Mouse (Mus musculus) CH12.LX (cell line): Measurements from ENCODE around the gene Tmem181a. TPM values are rescaled to one million over a fixed set of nuclear protein-coding genes. Genes with fewer than 3 reads are reported as not detected.
"Not testable (repeated sequence)": the region's sequence is repeated elsewhere in the genome, so short reads cannot be mapped to it uniquely, and the experiment has no call there.

Experiments
- DNase-seq: peaks from one replicate; pipeline ENCODE4 v3.0.0-alpha.2; 2013; ENCODE audit errors: extremely low read depth
- H3K27ac ChIP-seq: 2 replicates; pipeline ENCODE4 v1.5.1; 2012; ENCODE audit warnings: low read depth, mild to moderate bottlenecking, control low read depth, moderate library complexity; ENCODE audit not compliant: insufficient read depth
- H3K27me3 ChIP-seq: replicated peaks from 2 replicates; pipeline ENCODE3; 2012; ENCODE audit warnings: inconsistent platforms
- H3K36me3 ChIP-seq, 2 experiments: replicated peaks in 1 of 2; 2 replicates each; pipeline versions ENCODE3 to v1.6.1; 2012; ENCODE audit warnings: inconsistent platforms in 1 of 2, low read length in 1 of 2, mild to moderate bottlenecking in 1 of 2, mixed read lengths in 1 of 2, moderate library complexity in 1 of 2; ENCODE audit not compliant: control insufficient read depth in 1 of 2, insufficient read depth in 1 of 2
- H3K4me1 ChIP-seq, 2 experiments: 2 replicates each; pipeline ENCODE4 v1.6.1; 2012; ENCODE audit warnings: inconsistent platforms in 1 of 2, moderate library complexity in 1 of 2; ENCODE audit not compliant: insufficient read depth in 2 of 2, control insufficient read depth in 1 of 2
- H3K4me2 ChIP-seq: 2 replicates; pipeline ENCODE4 v1.6.1; 2012; ENCODE audit warnings: low read depth, mild to moderate bottlenecking, control low read depth; ENCODE audit not compliant: poor library complexity, insufficient read depth, severe bottlenecking
- H3K4me3 ChIP-seq, 3 experiments: fragments of 150-350 bp in 1 of 3; sonication (generic) in 1 of 3; replicated peaks in 1 of 3; 2 replicates each; pipeline versions ENCODE3 to v1.5.1; 2011 to 2012; ENCODE audit warnings: low read depth in 2 of 3, low read length in 2 of 3, mild to moderate bottlenecking in 2 of 3, moderate library complexity in 2 of 3, control low read depth in 1 of 3, improper control_type of control experiment in 1 of 3, inconsistent platforms in 1 of 3, mixed read lengths in 1 of 3; ENCODE audit not compliant: poor library complexity in 1 of 3
- H3K79me2 ChIP-seq: replicated peaks from 2 replicates; pipeline ENCODE4 v1.6.1; 2012; ENCODE audit warnings: mild to moderate bottlenecking, moderate library complexity; ENCODE audit not compliant: control insufficient read depth, poor library complexity, insufficient read depth, severe bottlenecking; ENCODE audit errors: extremely low read depth
- H3K9ac ChIP-seq: 2 replicates; pipeline ENCODE4 v1.6.1; 2012; ENCODE audit warnings: low read depth, mild to moderate bottlenecking, control low read depth, moderate library complexity; ENCODE audit not compliant: insufficient read depth
- H3K9me3 ChIP-seq: replicated peaks from 2 replicates; pipeline ENCODE3; 2012; ENCODE audit warnings: low read length, inconsistent platforms, mixed read lengths
- BHLHE40 ChIP-seq: IDR thresholded peaks from 2 replicates; pipeline ENCODE4 v1.6.1; 2011; ENCODE audit warnings: mild to moderate bottlenecking, low read depth, low read length, improper control_type of control experiment
- ELF1 ChIP-seq: IDR thresholded peaks from 2 replicates; pipeline ENCODE4 v1.6.1; 2014; ENCODE audit warnings: low read depth, mild to moderate bottlenecking, inconsistent platforms, low read length, improper control_type of control experiment
- USF1 ChIP-seq: IDR thresholded peaks from 2 replicates; pipeline ENCODE4 v1.6.1; 2014; ENCODE audit warnings: low read depth, mild to moderate bottlenecking, inconsistent platforms, low read length, improper control_type of control experiment
- USF2 ChIP-seq: conservative IDR thresholded peaks from 2 replicates; pipeline ENCODE4 v1.6.1; 2011; ENCODE audit warnings: low read depth, low read length, improper control_type of control experiment
- dilution Hi-C: fragments of 300-500 bp; cut with MboI; formaldehyde crosslinking; loops from 2 replicates; pipeline ENCODE4 v1.14.3; 2020; ENCODE audit warnings: low sequenced_read_pairs; ENCODE audit not compliant: extremely low pct_unique_long_range_greater_than_20kb, extremely low pct_ligation_motif_present
- in situ Hi-C: fragments of 300-500 bp; cut with MboI; formaldehyde crosslinking; loops from 3 replicates; pipeline ENCODE4 v1.14.3; 2019; ENCODE audit warnings: low sequenced_read_pairs, low pct_ligation_motif_present, low pct_unique_long_range_greater_than_20kb, mixed read lengths
- polyA plus RNA-seq: library from polyadenylated mRNA; unstranded; fragments of >175 nt; gene quantifications from 2 replicates; pipeline ENCODE4 v1.2.1, GENCODE M21; 2012; ENCODE audit warnings: low read depth; ENCODE audit not compliant: insufficient read length
- total RNA-seq, 2 experiments: library from RNA; depleted of rRNA; stranded (reverse); fragments of 300-350 nt in 1 of 2; fragments of >200 nt in 1 of 2; gene quantifications; 2 replicates each; pipeline ENCODE4 v1.2.3; 2012 to 2014

Gene Tmem181a
- total and polyA plus RNA-seq, 3 experiments, result 2.6 to 7.3 (median 5.0) TPM

GRCm38 (mm10) chr17:6269876-6270831, 13.5 kb downstream of the Tmem181a start:
- H3K27ac ChIP-seq, H3K36me3 ChIP-seq, dilution Hi-C loops, H3K4me1 ChIP-seq, H3K27me3 ChIP-seq, in situ Hi-C loops, DNase-seq, H3K9me3 ChIP-seq, H3K79me2 ChIP-seq: not testable (repeated sequence)
- peak; percentile 43; the same call in 1 of the 2 replicates for TF ChIP-seq ELF1
- TF ChIP-seq BHLHE40, result peak; percentile 65
- TF ChIP-seq USF2, result peak; percentile 17; the same call in 1 of the 2 replicates
- peak; percentile 66 for TF ChIP-seq USF1
- Histone ChIP-seq H3K9ac (peak overlapping the region; percentile 54), H3K4me3 (peak overlapping the region in 2 of 3 experiments; percentile 34 to 52), H3K4me2 (peak overlapping the region; percentile 95)

GRCm38 (mm10) chr17:6270840-6271239, 14.2 kb downstream of the Tmem181a start:
- H3K9me3 ChIP-seq, H3K27ac ChIP-seq, H3K4me1 ChIP-seq, dilution Hi-C loops, DNase-seq, H3K27me3 ChIP-seq, in situ Hi-C loops, H3K36me3 ChIP-seq, H3K79me2 ChIP-seq: not testable (repeated sequence)
- Histone ChIP-seq H3K4me2 (peak overlapping the region; percentile 95), H3K4me3 (peak overlapping the region in 2 of 3 experiments; percentile 34 to 52), H3K9ac (peak overlapping the region; percentile 54)

GRCm38 (mm10) chr17:6271970-6272369, 15.3 kb downstream of the Tmem181a start:
- H3K27ac ChIP-seq, H3K27me3 ChIP-seq, DNase-seq, H3K4me2 ChIP-seq, H3K4me3 ChIP-seq, H3K79me2 ChIP-seq, in situ Hi-C loops, dilution Hi-C loops, H3K4me1 ChIP-seq, H3K9ac ChIP-seq, H3K9me3 ChIP-seq, H3K36me3 ChIP-seq: not testable (repeated sequence)

GRCm38 (mm10) chr17:6274693-6275092, 18.0 kb downstream of the Tmem181a start:
- H3K79me2 ChIP-seq, DNase-seq, H3K9me3 ChIP-seq, H3K27ac ChIP-seq, in situ Hi-C loops, H3K4me3 ChIP-seq, H3K4me1 ChIP-seq, H3K4me2 ChIP-seq, H3K9ac ChIP-seq, H3K27me3 ChIP-seq, dilution Hi-C loops, H3K36me3 ChIP-seq: not testable (repeated sequence)

- H3K4me2 ChIP-seq, H3K27ac ChIP-seq, H3K4me3 ChIP-seq, in situ Hi-C loops, H3K4me1 ChIP-seq, dilution Hi-C loops, H3K9ac ChIP-seq, H3K27me3 ChIP-seq, DNase-seq, H3K36me3 ChIP-seq, H3K9me3 ChIP-seq, H3K79me2 ChIP-seq: not testable (repeated sequence)
Observed at GRCm38 (mm10) chr17:6279205-6279604, 22.5 kb downstream of the Tmem181a start.
